Mouse (Mus musculus): ENCODE data around the gene Hist1h2bc. TPM values are rescaled to one million over a fixed set of nuclear protein-coding genes. Genes with fewer than 3 reads are reported as not detected.

Hist1h2bc gene
- 1 to 10 TPM in 2 of 3 experiments, under 1 TPM in 1; 0.52 to 3.6 (median 3.3) TPM for polyA plus RNA-seq (2017; shearing (Covaris generic))

DNA sequence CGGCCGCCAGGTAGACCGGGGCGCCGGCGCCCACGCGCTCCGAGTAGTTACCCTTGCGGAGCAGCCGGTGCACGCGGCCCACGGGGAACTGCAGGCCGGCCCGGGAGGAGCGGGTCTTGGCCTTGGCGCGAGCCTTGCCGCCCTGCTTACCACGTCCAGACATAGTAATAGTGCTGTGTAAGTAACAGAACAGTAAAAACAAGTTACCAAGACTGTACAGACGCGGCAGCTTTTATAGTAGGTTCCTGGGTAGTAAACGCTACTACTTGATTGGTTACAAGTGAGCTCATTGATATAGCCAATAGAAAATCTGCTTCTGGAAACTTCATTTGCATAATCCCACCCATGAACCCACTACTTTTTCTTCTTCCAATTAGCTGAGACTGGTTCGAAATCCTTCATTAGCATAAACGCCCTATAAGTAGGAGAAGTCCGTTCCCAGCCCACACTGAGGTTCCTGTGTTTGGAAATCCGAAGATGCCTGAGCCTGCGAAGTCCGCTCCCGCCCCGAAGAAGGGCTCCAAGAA, at the start of gene Hist1h2bc, which contains the start of gene Hist1h2ac:
TSS of gene Hist1h2bc (plus strand) at position 445 of the 527 bp plus-strand sequence.
TSS of gene Hist1h2ac (minus strand) at position 194 of the 527 bp plus-strand sequence.
- peak; percentile 97 for ATAC-seq

DNA sequence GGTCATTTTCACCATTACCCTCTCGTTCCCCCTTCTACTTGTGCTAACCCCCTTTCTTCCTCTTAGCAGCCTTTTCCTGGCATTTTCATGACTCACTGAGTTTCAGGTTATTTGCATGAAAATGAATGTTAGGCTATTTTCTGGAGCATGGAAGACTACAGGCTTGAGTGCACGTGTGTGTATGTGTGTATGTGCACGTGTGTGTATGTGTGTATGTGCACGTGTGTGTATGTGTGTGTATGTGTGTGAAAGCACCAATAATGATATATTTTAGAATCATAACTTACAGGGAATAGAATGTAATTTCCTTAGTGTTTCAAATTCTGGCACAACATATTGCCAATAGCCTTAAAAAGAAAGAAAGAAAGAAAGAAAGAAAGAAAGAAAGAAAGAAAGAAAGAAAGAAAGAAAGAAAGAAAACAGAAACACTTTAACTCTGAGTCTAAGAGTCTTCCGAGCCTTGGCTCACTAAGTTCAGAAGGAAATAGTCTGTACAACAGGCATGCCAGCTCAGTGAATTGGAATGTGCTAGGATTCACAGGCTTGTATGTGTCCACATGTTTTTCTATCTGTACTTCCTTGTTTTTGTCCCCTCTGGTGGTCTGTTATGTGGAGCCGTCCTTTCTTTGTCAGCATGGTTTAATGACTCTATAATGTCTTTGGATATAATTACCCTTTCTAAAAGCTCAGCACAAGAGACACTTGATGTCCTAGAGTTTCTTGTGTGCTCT, 24.2 kb upstream of the Hist1h2bc start:
- no peak for ATAC-seq

DNA sequence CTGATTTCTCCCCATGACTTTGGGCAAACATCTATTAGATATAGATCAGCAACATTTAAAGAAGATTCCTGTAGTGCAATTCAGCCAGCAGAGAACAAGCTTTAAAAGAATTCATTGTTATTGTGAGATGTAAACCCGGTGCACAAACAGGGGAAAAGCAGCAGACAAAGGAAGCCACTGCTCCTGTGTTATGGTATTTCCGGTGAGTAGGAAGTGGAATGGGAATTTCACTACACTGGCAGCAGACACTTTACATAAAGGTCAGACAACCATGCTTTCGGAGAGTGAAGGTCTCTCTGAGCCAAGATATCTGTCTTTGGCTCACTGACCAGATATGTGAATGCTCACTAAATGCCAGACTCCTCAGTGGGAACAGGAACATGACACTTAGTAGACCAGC, 21.5 kb upstream of the Hist1h2bc start:
- ATAC-seq, result no peak

DNA sequence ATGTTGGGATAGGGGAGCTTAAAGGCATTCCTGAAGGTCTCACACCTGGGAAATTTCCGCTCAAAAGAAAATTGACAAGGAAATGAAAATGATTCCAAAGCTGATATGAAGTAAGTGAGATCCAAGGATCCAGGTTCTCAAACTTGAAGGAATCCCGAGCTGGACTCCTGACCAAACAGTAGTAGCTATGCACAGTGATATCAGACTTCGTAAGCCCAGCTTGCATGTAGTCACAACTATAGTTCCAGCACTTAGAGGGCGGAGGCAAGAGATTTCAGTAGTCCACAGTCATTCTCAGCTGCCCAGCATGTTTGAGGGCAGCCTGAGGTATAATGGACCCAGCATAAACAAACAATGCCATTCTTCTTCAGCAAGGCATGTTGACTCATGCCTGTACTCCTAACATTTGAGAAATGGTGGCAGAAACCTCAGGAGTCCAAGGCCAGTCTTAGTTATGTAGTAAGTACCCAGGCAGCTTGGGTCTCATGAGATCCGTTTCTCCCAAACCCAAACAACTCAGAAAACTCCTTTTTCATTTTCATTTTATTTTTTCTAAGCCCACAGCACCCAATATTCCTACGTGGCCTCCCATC, 1.9 kb upstream of the Hist1h2bc start:
- ATAC-seq, result no peak

DNA sequence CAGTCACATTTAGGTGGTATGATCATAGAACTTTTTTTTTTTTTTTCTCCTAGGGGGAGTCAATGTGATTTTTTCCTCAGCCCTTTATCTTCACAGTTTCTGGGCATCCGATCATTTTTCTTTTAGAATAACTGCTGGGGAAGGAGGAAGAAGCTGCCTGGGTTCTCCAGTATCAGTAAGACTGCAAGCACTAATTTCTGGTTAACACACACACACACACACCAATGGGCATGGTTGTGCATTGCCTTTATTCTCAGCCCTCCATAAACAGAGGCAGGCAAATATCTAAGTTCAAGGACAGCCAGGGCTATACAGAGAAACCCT, 1.4 kb upstream of the Hist1h2bc start:
- no peak for ATAC-seq

DNA sequence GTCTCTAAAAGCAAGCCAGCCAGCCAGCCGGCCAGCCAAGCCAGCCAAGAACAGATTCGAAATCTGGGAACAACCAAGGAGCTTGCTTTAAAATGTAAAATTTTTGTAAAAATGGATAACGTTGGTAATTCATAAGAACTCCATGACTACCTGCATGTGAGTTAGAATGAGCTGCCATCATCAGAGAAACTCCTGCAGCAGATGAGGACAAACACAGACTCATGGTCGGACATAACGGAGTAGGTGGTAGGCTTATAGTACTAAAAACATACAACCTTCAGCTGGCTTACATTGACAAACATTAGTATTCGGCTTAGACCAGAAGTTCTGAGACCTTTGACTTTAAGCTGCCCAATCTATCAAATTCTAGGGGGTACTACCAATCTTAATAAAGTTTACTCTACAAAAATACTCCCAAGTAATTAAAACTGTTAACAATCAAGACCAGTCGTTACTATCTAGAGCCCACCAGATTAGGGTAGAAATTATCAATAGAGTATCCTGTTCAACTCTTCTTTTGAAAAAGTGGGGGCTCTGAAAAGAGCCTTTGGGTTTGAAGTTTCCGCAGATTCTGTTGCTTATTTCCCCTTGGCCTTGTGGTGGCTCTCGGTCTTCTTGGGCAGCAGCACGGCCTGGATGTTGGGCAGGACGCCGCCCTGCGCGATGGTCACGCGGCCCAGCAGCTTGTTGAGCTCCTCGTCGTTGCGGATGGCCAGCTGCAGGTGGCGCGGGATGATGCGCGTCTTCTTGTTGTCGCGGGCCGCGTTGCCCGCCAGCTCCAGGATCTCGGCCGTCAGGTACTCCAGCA, 848 bp upstream of the Hist1h2bc start:
- peak; percentile 4 for ATAC-seq

DNA sequence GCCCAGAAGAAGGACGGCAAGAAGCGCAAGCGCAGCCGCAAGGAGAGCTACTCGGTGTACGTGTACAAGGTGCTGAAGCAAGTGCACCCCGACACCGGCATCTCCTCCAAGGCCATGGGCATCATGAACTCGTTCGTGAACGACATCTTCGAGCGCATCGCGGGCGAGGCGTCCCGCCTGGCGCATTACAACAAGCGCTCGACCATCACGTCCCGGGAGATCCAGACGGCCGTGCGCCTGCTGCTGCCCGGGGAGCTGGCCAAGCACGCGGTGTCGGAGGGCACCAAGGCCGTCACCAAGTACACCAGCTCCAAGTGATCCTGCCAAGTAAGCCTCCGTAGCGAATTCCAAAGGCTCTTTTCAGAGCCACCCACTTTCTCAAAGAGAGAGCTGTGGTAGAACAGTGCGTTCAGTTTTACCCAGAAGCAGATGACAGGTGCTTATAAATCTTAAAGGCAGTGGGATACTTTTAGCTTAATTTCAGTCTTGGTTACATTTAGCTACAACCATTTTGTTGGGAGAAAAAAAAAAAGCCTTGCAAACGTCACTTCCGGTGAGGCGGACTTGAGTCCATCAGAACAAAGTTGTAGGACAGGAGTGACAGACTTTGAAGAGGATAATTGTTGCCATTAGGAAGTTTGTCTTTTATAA, 421 bp downstream of the Hist1h2bc start:
- peak; percentile 33 for ATAC-seq

DNA sequence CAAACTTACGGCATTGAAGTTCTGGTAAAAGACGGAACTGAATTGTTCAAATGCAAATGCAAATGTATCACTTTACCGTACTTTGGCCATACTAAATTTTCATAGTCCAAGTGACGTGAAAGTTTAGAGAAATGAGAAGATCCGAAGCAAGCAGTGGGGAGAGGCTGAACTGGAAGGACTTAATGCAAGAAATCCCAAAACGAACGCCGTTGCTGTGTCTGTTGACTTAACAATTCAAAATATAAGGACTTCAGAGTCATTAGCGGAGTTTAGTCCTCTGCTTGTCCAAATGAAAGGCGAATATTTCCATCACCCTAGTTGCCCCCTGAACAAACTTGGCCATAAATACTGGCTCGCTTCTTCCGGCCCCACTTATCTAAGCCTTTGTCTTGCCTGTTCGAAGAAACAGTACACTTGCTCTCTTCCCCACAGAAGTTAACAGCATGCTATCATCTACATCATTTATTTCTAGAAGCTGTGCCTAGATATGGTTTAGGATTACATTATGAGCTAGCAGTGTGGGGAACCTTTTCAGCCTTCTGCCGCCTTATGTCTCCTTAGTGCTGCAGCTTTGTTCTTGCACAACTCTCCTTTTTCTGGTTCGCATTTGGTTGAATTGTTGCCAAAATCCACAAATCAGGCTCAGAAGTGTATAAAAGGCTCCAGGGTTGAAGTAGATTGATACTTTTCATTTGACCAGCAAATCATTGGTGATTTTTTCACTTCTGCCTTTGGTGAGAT, 1.3 kb downstream of the Hist1h2bc start:
- ATAC-seq, result no peak

DNA sequence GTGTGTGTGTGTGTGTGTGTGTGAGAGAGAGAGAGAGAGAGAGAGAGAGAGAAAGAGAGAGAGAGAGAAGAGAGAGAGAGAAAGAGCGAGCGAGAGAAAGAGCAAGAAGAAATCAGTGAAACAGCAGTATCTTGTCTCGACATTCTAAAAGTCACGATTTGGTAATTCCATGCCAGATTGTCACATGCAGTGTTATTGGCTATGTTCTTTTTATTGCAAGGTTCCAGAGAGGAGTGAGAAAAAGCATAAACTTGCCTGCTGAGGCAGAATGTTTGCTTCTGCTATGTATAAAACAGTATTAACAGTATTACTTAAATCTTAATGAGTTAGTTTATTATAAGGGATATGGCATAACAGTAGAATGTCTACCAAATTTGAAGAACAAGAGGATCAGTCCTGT, 2.0 kb downstream of the Hist1h2bc start:
- no peak for ATAC-seq

DNA sequence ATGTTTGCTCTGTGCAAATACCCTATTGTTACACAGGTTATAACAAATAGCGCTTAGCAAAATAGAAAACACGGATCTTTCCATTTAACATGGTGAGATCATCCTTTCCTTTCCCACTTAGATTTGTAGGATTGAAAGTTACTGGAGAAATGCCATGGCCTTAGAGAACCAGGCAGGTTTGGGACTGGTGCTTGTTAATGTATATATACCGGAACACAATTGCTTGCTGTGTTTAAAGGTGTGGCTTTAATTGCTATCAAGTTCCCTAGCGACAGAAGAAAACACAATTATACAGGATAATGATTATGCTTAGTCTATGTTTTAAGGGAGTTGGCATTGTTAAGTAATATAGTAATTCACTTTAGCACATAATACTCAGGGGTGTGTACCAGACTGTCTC, 3.2 kb downstream of the Hist1h2bc start:
- no peak for ATAC-seq

DNA sequence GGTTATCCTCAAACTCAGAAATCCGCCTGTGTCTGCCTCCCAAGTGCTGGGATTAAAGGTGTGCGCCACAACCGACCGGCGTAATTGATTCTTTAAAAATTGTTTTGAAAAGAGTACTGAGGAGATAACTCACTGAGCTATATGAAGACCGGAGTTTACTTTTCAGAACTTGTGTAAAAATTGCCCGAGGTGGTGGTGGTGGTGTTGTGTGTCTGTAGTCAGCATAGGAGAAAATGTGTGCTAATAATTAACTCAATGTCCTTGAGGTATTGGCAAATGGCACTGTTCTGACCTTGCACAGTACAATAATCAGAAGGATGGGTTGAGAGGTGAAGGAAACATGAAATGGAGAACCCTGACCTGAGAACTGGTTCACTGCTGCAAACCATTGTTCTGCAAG, 3.9 kb downstream of the Hist1h2bc start:
- ATAC-seq, result no peak

DNA sequence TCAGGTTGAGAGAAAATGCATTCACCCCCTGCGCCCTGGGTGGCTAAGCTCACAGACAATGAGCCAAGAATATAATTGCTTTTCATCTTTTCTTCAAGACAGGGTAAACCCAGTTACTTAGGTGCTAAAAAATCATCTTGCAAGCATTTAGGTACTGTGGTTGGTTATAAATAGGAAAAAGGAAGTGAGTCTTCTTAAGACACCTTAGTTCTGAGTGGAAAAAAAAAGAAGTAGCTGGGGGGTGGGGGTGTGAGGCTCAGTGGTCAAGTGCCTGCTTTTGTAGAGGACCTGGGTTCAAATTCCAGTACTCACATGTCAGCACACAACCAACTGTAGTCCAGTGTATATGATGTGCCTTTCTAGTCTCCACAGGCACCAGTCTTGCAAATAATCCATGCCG, 5.0 kb downstream of the Hist1h2bc start:
- no peak for ATAC-seq

DNA sequence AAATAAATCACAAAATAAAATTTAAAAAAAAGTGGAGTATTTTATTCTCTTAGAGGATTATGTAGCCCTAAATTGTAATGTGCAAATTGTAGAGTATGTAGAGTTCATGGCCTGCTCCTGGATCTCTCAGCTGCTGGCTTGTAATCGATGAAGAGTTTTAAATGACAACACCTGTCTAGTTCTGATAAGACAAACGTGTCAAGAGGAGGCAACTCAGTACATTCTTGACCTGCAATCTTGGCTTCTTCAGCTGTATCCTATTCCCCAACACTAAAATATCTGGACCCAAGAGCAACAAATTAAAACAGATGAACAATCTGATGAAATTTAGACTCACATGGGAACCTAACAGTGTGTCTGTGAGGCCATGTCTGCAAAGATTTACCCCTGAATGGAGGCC, 5.5 kb downstream of the Hist1h2bc start:
- no peak for ATAC-seq

DNA sequence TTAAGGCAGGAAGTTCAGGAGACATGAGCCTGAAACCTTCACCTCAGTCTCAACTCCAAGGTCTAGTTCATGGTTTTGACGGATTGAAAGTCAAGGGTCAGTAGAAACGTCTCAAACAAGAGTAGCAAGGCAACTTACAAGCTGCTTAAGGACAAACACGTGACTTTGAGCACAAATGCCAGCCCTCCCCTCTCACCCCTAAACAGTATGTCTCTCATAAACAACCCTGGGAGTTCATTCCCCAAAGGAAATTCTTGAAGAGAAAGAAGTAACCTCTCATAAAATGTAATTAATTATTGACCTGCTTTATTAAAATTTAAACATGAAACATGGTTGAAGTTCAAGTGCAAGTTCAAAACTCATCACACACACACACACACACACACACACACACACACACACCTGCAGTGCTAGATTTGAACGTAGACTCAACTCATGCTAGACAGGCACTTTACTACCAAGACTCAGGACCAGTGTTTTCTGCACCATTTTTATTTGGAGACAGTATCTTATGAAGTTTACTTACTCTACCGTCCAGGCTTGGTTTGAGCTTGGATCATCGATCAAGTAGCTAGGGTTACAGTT, 9.9 kb downstream of the Hist1h2bc start:
- no peak for ATAC-seq

DNA sequence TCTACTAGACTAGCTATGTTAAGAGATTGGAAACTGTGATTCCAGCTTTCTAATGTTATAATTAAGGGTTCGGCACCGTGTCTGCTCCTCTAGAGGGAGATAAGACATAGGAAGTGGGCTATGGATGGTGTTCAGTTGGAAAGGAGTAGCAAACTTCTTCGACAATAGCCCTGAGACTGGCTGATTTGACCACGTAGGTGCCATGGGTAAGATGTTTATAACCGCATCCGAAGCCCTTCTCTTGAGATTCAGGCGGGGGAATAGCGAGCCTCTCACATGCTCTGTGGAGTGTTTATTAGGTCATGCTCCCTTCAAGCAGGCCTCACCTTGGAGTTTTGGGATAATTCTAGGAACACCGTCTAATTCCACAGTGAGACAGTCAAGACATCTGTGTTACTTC, 11.0 kb downstream of the Hist1h2bc start:
- ATAC-seq, result no peak

DNA sequence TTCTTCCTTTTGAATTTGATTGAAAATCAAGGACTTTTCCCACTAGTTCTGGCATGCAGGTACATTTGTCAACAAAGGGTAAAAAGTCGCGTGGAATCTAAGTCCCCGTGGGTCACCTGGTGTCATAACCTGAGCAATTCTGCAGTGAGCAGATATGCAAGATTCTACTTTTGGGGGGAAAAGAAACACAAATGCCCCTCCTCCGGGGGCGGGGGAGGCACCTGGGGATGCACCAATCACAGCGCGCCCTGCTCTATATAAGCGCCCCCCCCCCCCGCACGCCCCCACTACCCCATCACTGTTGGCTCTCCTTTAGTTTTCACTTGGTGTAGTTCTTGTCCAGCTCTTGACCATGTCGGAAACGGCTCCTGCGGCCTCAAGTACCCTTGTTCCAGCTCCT, 11.5 kb downstream of the Hist1h2bc start, which contains the start of gene Hist1h1t:
TSS of gene Hist1h1t (plus strand) at position 301 of the 400 bp plus-strand sequence.
- no peak for ATAC-seq

DNA sequence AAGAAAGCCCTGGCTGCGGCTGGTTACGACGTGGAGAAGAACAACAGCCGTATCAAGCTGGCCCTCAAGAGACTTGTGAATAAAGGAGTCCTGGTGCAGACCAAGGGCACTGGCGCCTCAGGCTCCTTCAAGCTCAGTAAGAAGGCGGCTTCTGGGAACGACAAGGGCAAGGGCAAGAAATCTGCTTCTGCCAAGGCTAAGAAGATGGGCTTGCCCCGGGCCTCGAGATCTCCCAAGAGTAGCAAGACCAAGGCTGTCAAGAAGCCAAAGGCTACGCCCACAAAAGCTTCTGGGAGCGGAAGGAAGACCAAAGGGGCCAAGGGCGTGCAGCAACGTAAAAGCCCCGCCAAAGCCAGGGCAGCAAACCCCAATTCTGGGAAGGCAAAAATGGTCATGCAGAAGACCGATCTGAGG, 12.1 kb downstream of the Hist1h2bc start:
- ATAC-seq, result no peak

DNA sequence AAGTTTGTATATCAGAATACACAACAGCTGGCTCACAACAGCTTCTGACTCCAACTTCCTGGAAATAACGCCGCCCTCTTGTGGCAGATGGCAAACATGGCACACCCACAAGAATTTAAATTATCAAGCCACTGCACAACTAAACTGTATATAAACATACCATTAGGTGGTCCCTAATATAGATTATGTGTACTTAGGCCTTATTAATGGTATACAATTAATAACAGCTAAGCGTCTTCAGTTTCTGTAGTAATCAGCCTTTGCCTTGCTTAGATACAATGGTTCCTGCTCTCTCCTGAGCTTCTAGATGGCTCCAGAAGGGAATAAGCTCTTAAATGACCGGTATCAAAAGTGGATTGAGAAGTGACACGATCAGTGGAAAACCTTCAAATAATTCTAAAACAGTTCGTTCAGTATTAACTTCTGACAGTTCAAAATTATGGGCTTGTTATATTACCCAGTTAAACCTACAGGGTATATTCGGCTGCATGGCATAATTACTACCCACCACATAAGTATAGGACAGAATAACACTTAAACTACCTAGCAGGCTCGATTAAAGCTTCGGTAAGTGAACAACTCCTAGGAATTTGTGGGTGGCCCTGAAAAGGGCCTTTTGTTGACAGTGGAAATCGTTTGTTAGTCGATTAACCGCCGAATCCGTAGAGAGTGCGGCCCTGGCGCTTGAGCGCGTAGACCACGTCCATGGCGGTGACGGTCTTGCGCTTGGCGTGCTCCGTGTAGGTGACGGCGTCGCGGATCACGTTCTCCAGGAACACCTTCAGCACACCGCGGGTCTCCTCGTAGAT, 13.7 kb downstream of the Hist1h2bc start:
- ATAC-seq, result peak; percentile 32

DNA sequence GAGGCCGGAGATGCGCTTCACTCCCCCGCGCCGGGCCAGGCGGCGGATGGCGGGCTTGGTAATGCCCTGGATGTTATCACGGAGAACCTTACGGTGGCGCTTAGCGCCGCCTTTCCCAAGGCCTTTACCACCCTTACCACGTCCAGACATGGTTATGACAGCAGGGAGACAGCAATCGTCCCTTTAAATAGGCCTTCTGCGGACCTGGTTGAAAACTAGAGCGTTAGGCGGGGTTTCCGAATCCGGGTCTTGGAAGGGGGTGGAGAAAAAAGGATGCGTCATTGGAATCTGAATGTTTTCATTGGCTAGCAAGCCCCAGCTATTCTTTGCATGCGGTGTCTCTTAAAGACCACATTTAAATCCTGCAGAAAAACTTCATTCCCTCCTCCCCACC, 14.3 kb downstream of the Hist1h2bc start, which contains the start of gene Hist1h4c:
TSS of gene Hist1h4c (minus strand) at position 155 of the 394 bp plus-strand sequence.
- ATAC-seq, result peak; percentile 88

DNA sequence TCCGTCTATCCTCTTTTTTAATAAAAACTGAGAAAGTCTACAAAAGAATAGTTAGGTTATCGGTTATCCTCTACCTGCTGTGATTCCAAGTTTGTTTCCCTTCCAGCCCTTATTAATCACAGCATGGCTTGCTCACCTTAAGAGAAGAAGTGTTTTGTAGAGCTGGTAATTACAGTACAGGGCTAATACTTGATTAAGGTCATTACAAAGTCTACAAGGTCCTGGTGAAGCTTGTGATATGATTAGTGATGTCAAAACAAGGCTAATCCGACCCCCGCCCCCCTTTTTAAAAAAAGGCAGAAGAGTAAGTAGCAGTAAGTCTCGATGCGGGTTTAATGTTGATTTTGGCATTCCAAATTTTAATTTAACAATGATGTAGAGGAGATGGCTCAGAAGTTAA, 15.0 kb downstream of the Hist1h2bc start:
- no peak for ATAC-seq

DNA sequence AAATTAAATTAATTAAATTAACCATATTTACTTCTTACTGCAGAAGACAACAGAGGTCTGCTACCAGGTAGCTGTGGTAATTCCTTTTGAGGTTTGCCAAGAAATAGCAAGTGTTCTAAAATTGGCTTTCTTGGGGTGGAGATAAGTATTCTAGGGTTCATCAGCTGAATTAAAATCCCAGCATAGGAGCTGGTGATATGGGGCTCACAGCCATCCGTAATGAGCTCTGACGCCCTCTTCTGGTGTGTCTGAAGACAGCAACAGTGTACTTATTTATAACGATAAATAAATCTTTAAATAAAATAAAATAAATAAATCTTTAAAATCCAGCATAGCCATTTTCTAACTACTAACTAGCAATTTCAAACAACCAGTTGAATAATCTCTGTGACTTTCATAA, 15.8 kb downstream of the Hist1h2bc start:
- ATAC-seq, result no peak

All from inflammation-experienced regulatory T-cells, adult 6 months (primary cell).